Comparison of ENCODE assay signal across 16 mouse cellular contexts in the genomic region with DNA sequence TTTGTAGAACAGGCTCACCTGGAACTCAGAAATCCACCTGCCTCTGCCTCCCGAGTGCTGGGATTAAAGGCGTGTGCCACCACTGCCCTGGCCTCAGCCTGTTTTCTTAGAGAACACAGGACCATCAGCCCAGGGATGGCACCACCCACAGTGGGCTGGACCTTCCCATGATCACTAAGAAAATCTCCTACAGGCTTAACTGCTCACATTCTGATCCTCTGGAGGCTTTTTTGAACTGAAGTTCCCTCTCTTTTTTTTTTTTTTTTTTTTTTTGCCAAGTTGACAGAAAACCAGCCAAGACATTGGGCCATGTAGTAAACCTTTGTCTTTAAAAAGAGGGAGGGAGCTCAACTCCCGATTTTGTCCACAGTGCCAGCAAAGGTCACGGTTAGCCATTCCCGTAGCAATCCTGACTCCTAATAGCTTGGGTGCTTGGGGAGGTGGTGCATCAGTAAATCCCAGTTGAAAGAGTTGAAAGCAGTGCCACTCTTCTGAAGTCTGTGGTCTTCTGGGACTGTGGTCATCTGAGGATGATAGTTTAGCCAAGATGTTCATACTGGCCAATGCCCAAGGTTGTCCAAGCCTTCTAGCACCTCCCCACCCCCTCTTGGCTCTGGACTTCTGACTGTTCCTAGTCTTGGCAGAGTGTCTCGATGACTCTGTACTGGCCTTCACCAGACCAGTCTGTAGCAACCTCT. TPM values are rescaled to one million over a fixed set of nuclear protein-coding genes. Genes with fewer than 3 reads are reported as not detected.
A peak's percentile ranks its signal among the peaks of the same experiment; 100 is the strongest.
DNase-seq lines count a peak whose midpoint lies in the region; ATAC-seq and TF ChIP-seq lines count a peak whose summit lies in the region.
"Had no signal": no experiment of that assay in that cellular context is flagged by ENCODE, and none has a peak within 500 bp of the region (broad histone marks: within the 10 kb centered on the region; RNA-seq: fewer than 3 reads in every experiment).

No protein-coding gene starts in this region.

- no peak for ATAC-seq in liver, postnatal 0 days
- ATAC-seq in liver, embryonic 12.5 days, result no peak
- ATAC-seq in activated CD4-positive, CD25-positive, alpha-beta regulatory T cell, adult 4 months, result no peak
- ATAC-seq: intestine, postnatal 0 days had no signal

- peaks cover 10% of the 10 kb centered on the region; the same call in 1 of the 2 replicates for H3K4me1 ChIP-seq in liver, postnatal 0 days (ENCODE audit: insufficient read depth)
- peaks cover 41% of the 10 kb centered on the region for H3K4me1 ChIP-seq in liver, embryonic 12.5 days

- H3K9me3 ChIP-seq in liver, postnatal 0 days (ENCODE audit: low read length), result no peaks in the 10 kb centered on the region
- no peaks in the 10 kb centered on the region for H3K9me3 ChIP-seq in liver, embryonic 12.5 days (replicated peaks)
- H3K9me3 ChIP-seq: heart, embryonic 15.5 days; hindbrain, embryonic 13.5 days; midbrain, embryonic 12.5 days had no signal

- H3K27me3 ChIP-seq in liver, postnatal 0 days (ENCODE audit: insufficient read depth, low read length), result no peaks in the 10 kb centered on the region
- H3K27me3 ChIP-seq in liver, embryonic 12.5 days (replicated peaks), result 0 out of 2 replicates have a peak, but pooled peaks cover 4% of the 10 kb centered on the region
- H3K27me3 ChIP-seq: heart, embryonic 15.5 days; hindbrain, embryonic 13.5 days; midbrain, embryonic 12.5 days had no signal

- no peak overlapping the region for H3K9ac ChIP-seq in liver, postnatal 0 days (replicated peaks)
- H3K9ac ChIP-seq in liver, embryonic 12.5 days, result no peak overlapping the region
- H3K9ac ChIP-seq: heart, embryonic 15.5 days; hindbrain, embryonic 13.5 days; midbrain, embryonic 12.5 days had no signal

- TF ChIP-seq EP300 in liver, postnatal 0 days (IDR thresholded peaks at IDR 0.05; ENCODE audit: low read depth), result no peak

- 0 out of 2 replicates have a peak overlapping the region, but pooled peaks have one; percentile 48 for H3K27ac ChIP-seq in liver, postnatal 0 days (ENCODE audit: low read depth)
- H3K27ac ChIP-seq in liver, embryonic 12.5 days, result no peak overlapping the region
- H3K27ac ChIP-seq: heart, embryonic 15.5 days; hindbrain, embryonic 13.5 days; midbrain, embryonic 12.5 days had no signal

- H3K4me2 ChIP-seq in liver, postnatal 0 days (ENCODE audit: low read depth, low read length), result no peak overlapping the region
- H3K4me2 ChIP-seq in liver, embryonic 12.5 days, result no peak overlapping the region
- H3K4me2 ChIP-seq: heart, embryonic 15.5 days; hindbrain, embryonic 13.5 days; midbrain, embryonic 12.5 days had no signal

- WGBS in liver, postnatal 0 days (ENCODE audit: insufficient replicate concordance), result 66% methylated on average over 6 of the region's 6 CpGs
- 70% methylated on average over 6 of the region's 6 CpGs for WGBS in liver, embryonic 12.5 days (ENCODE audit: insufficient replicate concordance)

- DNase-seq in gastrocnemius, adult 18-20 months (ENCODE audit: low spot score), result peak; percentile 81
- no peak for DNase-seq in gastrocnemius, postnatal 10 days
- DNase-seq in liver, postnatal 0 days, result no peak
- DNase-seq in adrenal gland, adult 18-20 months (ENCODE audit: low spot score in 2 of 2), result peak; percentile 45 to 52
- peak; percentile 68 for DNase-seq in gonadal fat pad, adult 2 months (ENCODE audit: low read depth)
- no peak for DNase-seq in thymus, postnatal 0 days (ENCODE audit: low spot score)
- DNase-seq: cerebellum, adult 2 months; thymus, adult 18-20 months had no signal

- H3K4me3 ChIP-seq in liver, postnatal 0 days (ENCODE audit: low read depth, low read length), result no peak overlapping the region
- H3K4me3 ChIP-seq in liver, embryonic 12.5 days, result no peak overlapping the region
- H3K4me3 ChIP-seq: erythroblast, embryonic 14.5 days; heart, embryonic 15.5 days; hindbrain, embryonic 13.5 days; midbrain, embryonic 12.5 days had no signal

- TF ChIP-seq CTCF in liver, postnatal 0 days (IDR thresholded peaks at IDR 0.05; ENCODE audit: low read depth), result no peak

- no peaks in the 10 kb centered on the region for H3K36me3 ChIP-seq in liver, postnatal 0 days (replicated peaks; ENCODE audit: insufficient read depth, low read length)
- H3K36me3 ChIP-seq in liver, embryonic 12.5 days, result no peaks in the 10 kb centered on the region
- H3K36me3 ChIP-seq: heart, embryonic 15.5 days; midbrain, embryonic 12.5 days had no signal

RNA-seq across cellular contexts. Expression of gene Pla2g15, which starts 2.2 kb away (rescaled TPM):
- total RNA-seq in gastrocnemius, adult 18-20 months (2021), result 1 to 10 TPM; 3.4 to 5.7 TPM
- total RNA-seq in gastrocnemius, postnatal 10 days (2021), result 1 to 10 TPM; 4.7 to 6.6 TPM
- 7.2 and 7.7 TPM in 2 replicates for polyA plus RNA-seq in liver, postnatal 0 days (2015; fragmentation: Nextera tagmentation; extraction: Ambion mirVana)
- polyA plus RNA-seq in liver, embryonic 12.5 days (2016; fragmentation: Nextera tagmentation; extraction: Ambion mirVana), result 9.8 TPM in 2 replicates
- 10 to 100 TPM; 19.8 to 28.8 TPM for total RNA-seq in adrenal gland, adult 18-20 months (2021)
- polyA plus RNA-seq in gonadal fat pad, adult 2 months (2012; rRNA removed), result 21.4 and 23.4 TPM in 2 replicates
- 11.0 and 11.7 TPM in 2 replicates for polyA plus RNA-seq in thymus, postnatal 0 days (2015; fragmentation: Nextera tagmentation; extraction: Ambion mirVana)
- polyA plus RNA-seq in activated CD4-positive, CD25-positive, alpha-beta regulatory T cell, adult 4 months (2017; shearing (Covaris generic)), result 1 to 10 TPM; 1.9 to 4.0 TPM

RNA-seq across cellular contexts. Expression of gene Esrp2, which starts 11.2 kb away (rescaled TPM):
- total RNA-seq in gastrocnemius, adult 18-20 months (2021), result not detected
- total RNA-seq in gastrocnemius, postnatal 10 days (2021), result under 1 TPM in 1 of 2 experiments, not detected in 1; 0.07 TPM
- polyA plus RNA-seq in liver, postnatal 0 days (2015; fragmentation: Nextera tagmentation; extraction: Ambion mirVana), result 24.0 and 26.7 TPM in 2 replicates
- 6.6 and 7.9 TPM in 2 replicates for polyA plus RNA-seq in liver, embryonic 12.5 days (2016; fragmentation: Nextera tagmentation; extraction: Ambion mirVana)
- total RNA-seq in adrenal gland, adult 18-20 months (2021), result 1 to 10 TPM in 1 of 2 experiments, under 1 TPM in 1; 0.61 to 1.5 TPM
- polyA plus RNA-seq in gonadal fat pad, adult 2 months (2012; rRNA removed), result 59.5 and 80.6 TPM in 2 replicates
- 8.8 and 9.6 TPM in 2 replicates for polyA plus RNA-seq in thymus, postnatal 0 days (2015; fragmentation: Nextera tagmentation; extraction: Ambion mirVana)
- under 1 TPM in 1 of 2 experiments, not detected in 1; 0.20 TPM for polyA plus RNA-seq in activated CD4-positive, CD25-positive, alpha-beta regulatory T cell, adult 4 months (2017; shearing (Covaris generic))
- total RNA-seq: left cerebral cortex, postnatal 25 days had no signal

RNA-seq across cellular contexts. Expression of gene Slc7a6, which starts 20.6 kb away (rescaled TPM):
- 10 to 100 TPM; 10.2 to 13.4 TPM for total RNA-seq in gastrocnemius, adult 18-20 months (2021)
- total RNA-seq in gastrocnemius, postnatal 10 days (2021), result 10 to 100 TPM in 1 of 2 experiments, 1 to 10 TPM in 1; 5.8 to 11.0 TPM
- 2.6 and 3.2 TPM in 2 replicates for polyA plus RNA-seq in liver, postnatal 0 days (2015; fragmentation: Nextera tagmentation; extraction: Ambion mirVana)
- 17.4 and 22.2 TPM in 2 replicates for polyA plus RNA-seq in liver, embryonic 12.5 days (2016; fragmentation: Nextera tagmentation; extraction: Ambion mirVana)
- total RNA-seq in adrenal gland, adult 18-20 months (2021), result 10 to 100 TPM; 21.5 to 28.0 TPM
- 18.3 and 24.9 TPM in 2 replicates for polyA plus RNA-seq in gonadal fat pad, adult 2 months (2012; rRNA removed)
- 86.2 and 87.1 TPM in 2 replicates for polyA plus RNA-seq in thymus, postnatal 0 days (2015; fragmentation: Nextera tagmentation; extraction: Ambion mirVana)
- polyA plus RNA-seq in activated CD4-positive, CD25-positive, alpha-beta regulatory T cell, adult 4 months (2017; shearing (Covaris generic)), result 10 to 100 TPM; 26.2 to 33.6 TPM

Comparison
In these comparisons a context has a peak if more than half of its experiments do, and no peak if none do; other contexts are left out.
1. DNase-seq: peak in gastrocnemius, adult 18-20 months (single experiment), adrenal gland, adult 18-20 months (2 of 2) and gonadal fat pad, adult 2 months (single experiment); none in gastrocnemius, postnatal 10 days (single experiment), liver, postnatal 0 days (single experiment) and thymus, postnatal 0 days (single experiment).